Mouse (Mus musculus) intestine, embryonic 16.5 days (tissue): ENCODE data around the gene Rnaset2b. TPM values are rescaled to one million over a fixed set of nuclear protein-coding genes. Genes with fewer than 3 reads are reported as not detected.
"Not testable (repeated sequence)": the region's sequence is repeated elsewhere in the genome, so short reads cannot be mapped to it uniquely, and the experiment has no call there.

ENCODE experiments used
- ATAC-seq: fragments of 200-750 bp; cut with Nextera tagmentation; 2 replicates; pipeline ENCODE4 v1.8.0; 2017; ENCODE audit warnings: moderate TSS enrichment, moderate library complexity
- H3K27ac ChIP-seq: fragments of 300-500 bp; sonication (generic); 2 replicates; pipeline ENCODE4 v1.5.1; 2014; ENCODE audit warnings: mild to moderate bottlenecking, low read length
- H3K27me3 ChIP-seq: fragments of 300-500 bp; sonication (generic); replicated peaks from 2 replicates; pipeline ENCODE4 v1.6.1; 2014; ENCODE audit warnings: low read length, control low read depth, mixed read lengths; ENCODE audit not compliant: control insufficient read depth, insufficient read depth
- H3K36me3 ChIP-seq: fragments of 300-500 bp; sonication (generic); 2 replicates; pipeline ENCODE4 v1.6.1; 2014; ENCODE audit warnings: low read length, control low read depth; ENCODE audit not compliant: control insufficient read depth, insufficient read depth
- H3K4me1 ChIP-seq: fragments of 300-500 bp; sonication (generic); 2 replicates; pipeline ENCODE4 v1.6.1; 2014; ENCODE audit warnings: low read length, control low read depth, mixed read lengths; ENCODE audit not compliant: control insufficient read depth, insufficient read depth
- H3K4me2 ChIP-seq: fragments of 300-500 bp; sonication (generic); 2 replicates; pipeline ENCODE4 v1.6.1; 2014; ENCODE audit warnings: low read depth, low read length, control low read depth
- H3K4me3 ChIP-seq: fragments of 300-500 bp; sonication (generic); 2 replicates; pipeline ENCODE4 v1.5.1; 2014; ENCODE audit warnings: mild to moderate bottlenecking, low read length
- H3K9ac ChIP-seq: fragments of 300-500 bp; sonication (generic); 2 replicates; pipeline ENCODE4 v1.6.1; 2014; ENCODE audit warnings: low read depth, low read length
- H3K9me3 ChIP-seq: fragments of 300-500 bp; sonication (generic); 2 replicates; pipeline ENCODE4 v1.6.1; 2016; ENCODE audit warnings: low read length, control low read depth; ENCODE audit not compliant: control insufficient read depth
- WGBS: fragments of 180-500 bp; shearing (Covaris S2); extraction: QIAGEN DNeasy Blood & Tissue Kit; methylation state at CpG from one replicate; pipeline ENCODE4 v1.1.7; 2014; 5-methylcytosine and 5-hydroxymethylcytosine counted together
- polyA plus RNA-seq: library from polyadenylated mRNA; unstranded; fragments of >200 nt; fragmentation: Nextera tagmentation; extraction: Ambion mirVana; gene quantifications from 2 replicates; pipeline ENCODE4 v1.2.1, GENCODE M21; 2015

Rnaset2b gene
- polyA plus RNA-seq, 1 experiment from 2014 or later, result 265 TPM

DNA sequence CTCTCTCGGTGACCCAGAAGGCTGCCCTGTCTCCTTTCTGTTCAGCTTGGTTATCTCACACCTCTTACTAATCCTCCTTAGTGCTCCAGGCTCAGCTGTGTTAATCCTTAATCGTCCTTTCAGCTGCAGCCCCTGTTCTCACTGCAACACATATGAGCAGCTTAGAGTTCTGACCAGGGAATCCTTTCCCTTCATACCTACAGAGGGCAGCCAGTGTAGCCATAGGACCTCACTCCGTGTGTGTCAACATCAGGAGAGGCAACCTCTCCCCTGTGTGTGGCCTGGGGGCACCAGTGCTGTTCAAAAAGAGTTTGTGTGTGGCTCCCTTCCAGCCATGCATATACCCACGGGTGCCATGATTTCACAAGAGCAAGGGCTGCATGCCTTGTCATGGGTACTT lies 35.2 kb downstream of the Rnaset2b start:
- H3K9me3 ChIP-seq, ATAC-seq, H3K27me3 ChIP-seq, H3K4me1 ChIP-seq, H3K4me3 ChIP-seq, H3K36me3 ChIP-seq, H3K4me2 ChIP-seq, H3K27ac ChIP-seq, H3K9ac ChIP-seq: not testable (repeated sequence)
- WGBS, result 57% methylated on average over 3 of the region's 4 CpGs

DNA sequence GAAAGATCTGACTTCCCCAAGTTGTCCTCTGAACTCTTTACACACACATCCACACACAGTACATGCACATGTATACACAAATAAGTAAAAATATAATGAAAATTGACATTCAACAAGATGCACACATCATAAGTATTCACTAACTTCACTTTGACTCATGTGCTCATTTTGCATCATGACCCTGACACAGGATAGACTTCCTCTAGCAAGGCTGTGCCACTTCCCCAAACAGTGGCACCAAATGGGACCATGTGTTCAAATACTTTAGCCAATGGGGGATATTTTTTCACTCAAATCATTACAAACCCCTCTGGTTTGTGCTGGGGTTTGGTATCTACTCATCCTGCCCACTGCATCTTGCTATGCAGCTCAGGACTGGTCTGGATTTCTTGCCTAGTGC lies 38.5 kb downstream of the Rnaset2b start:
- not testable (repeated sequence) for H3K4me3 ChIP-seq, H3K36me3 ChIP-seq, H3K4me1 ChIP-seq, ATAC-seq, H3K9me3 ChIP-seq, H3K27ac ChIP-seq, H3K9ac ChIP-seq, H3K4me2 ChIP-seq, H3K27me3 ChIP-seq

DNA sequence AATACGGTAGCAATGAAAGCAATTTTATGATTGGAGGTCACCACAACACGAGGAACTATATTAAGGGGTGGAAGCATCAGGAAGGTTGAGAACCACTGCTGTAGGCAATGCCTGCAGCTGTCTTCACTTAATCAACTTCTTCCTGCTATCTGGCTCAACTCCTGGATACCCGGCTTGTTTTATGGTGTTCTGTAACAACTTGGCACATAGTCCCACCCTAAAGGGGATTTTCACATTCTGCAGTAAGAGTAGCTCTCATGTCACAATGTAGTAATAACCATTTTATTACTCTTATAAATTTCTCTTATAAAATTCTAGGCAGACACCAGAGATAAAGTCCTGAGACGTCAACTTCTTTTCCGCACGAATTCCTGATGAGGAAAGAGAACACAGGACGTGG lies 39.0 kb downstream of the Rnaset2b start:
- WGBS, result no CpG with 5 or more reads among the region's 7 CpGs
- ATAC-seq, H3K9ac ChIP-seq, H3K9me3 ChIP-seq, H3K36me3 ChIP-seq, H3K4me2 ChIP-seq, H3K4me1 ChIP-seq, H3K27ac ChIP-seq, H3K4me3 ChIP-seq, H3K27me3 ChIP-seq: not testable (repeated sequence)

DNA sequence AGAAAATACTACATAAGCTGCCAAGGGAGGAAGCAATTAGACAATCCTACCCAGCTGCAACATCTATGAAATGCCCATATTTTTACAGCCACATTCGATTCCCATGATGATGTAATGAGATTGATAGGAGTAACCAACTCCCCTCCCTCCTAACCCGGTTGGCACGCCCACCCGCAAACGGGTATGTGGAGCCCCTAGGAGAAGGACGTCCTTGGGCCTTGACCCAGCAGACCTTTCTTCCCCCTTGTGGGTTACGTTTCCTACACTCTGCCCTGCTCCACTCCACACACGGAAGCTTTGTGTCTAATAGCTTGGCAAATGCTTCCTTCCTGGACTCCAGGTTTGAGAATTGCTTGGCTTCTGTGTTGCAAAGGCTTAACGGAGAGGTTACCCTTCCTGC lies 39.5 kb downstream of the Rnaset2b start:
- H3K4me3 ChIP-seq, H3K27me3 ChIP-seq, H3K9me3 ChIP-seq, H3K4me2 ChIP-seq, H3K36me3 ChIP-seq, H3K9ac ChIP-seq, H3K4me1 ChIP-seq, H3K27ac ChIP-seq, ATAC-seq: not testable (repeated sequence)
- WGBS, result 73% methylated on average over 4 of the region's 9 CpGs

DNA sequence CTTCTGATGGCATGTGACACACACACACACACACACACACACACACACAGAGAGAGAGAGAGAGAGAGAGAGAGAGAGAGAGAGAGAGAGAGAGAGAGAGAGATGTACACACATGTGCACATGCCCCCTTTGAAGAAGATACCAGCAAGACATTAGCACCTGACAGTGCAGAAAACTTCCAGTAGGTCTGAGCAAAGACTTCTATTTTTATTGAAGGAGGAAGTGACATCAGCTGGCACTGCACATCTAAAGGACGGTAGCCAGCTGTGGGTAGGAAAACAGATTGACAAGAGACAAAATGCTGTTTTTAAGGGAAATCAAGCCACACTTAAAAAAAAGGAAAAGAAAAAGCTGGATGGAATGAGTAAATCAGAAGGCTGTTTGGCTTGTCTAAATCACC lies 43.8 kb downstream of the Rnaset2b start:
- not testable (repeated sequence) for H3K9ac ChIP-seq, H3K27me3 ChIP-seq, H3K4me1 ChIP-seq, ATAC-seq, H3K4me2 ChIP-seq, H3K36me3 ChIP-seq, H3K9me3 ChIP-seq, H3K4me3 ChIP-seq, H3K27ac ChIP-seq
- WGBS, result no CpG with 5 or more reads among the region's 1 CpGs

DNA sequence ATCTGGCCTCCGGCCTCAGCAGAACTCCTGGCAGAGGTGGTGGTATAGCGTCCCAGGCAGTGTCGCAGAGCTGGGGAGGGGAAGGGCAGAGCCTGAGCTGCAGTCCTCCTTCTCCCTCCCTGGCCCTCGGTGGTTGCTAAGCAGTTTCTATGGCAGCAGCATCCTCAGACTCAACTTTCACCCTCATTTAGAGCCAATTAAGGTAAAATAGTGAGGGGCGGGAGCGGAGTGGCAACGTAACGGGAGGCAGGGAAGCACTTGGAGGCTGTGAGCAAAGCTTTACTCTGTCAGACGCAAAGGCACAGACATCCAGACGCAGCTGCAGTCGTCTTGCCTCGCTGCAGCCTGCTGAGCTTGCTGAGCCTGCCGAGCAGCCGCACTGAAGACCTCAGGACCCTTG lies 54.8 kb downstream of the Rnaset2b start, which contains the start of gene Gm1604a:
Gm1604a (plus strand) TSS at position 312 of the 400 bp plus-strand sequence.
- not testable (repeated sequence) for H3K9ac ChIP-seq, H3K27me3 ChIP-seq, H3K27ac ChIP-seq, H3K4me2 ChIP-seq, H3K36me3 ChIP-seq, H3K9me3 ChIP-seq, H3K4me1 ChIP-seq, ATAC-seq, H3K4me3 ChIP-seq
- 12% methylated on average over 3 of the region's 14 CpGs for WGBS

DNA sequence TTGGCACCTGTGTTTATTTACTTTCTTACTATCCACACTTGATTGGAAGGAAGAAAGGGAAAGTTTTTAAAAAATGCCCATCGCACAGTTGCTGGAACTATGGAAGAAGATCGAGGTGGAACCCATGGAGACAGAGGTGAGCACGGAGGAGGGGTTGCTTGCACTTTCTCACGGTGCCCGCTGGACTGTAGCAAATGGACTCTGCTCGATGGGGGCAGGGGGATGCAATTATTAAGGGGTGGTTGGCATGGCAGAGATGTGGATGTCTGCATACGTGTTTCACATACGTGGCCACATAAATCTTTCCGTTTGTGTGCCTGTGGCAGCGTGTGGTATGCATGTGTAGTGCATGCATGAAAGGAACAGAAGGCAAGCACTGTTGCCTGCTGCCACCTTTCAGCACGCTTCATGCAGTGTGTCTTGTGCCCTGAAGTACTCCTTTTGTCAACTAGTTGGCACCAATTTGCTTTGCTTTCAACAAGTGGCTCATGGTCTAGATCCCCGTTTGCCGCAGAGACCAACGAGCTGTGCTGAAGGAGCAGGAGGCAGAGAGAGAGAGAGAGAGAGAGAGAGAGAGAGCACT lies 55.4 kb downstream of the Rnaset2b start:
- not testable (repeated sequence) for H3K27me3 ChIP-seq, ATAC-seq, H3K27ac ChIP-seq, H3K4me2 ChIP-seq, H3K4me3 ChIP-seq, H3K36me3 ChIP-seq, H3K9me3 ChIP-seq, H3K9ac ChIP-seq, H3K4me1 ChIP-seq
- 86% methylated on average over 3 of the region's 14 CpGs for WGBS

DNA sequence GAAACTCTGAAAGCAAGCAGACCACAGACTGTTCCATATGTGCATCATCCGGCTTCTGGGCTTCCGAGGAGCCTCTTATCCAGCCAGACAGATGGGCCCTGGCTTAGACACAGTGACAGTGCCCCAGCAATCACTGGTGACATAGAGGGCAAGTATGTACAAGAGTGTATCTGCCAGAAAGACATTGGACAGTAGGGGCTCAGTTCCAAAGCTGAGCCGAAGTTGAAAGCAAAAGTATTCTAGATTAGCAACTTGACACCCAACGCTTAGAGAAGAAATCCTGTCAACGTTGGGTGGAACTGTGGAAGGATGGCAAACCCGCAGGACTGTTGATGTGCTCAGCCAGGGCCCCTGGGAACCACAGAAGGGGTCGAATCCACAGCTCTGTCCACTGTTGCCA lies 59.8 kb downstream of the Rnaset2b start:
- not testable (repeated sequence) for H3K27me3 ChIP-seq

DNA sequence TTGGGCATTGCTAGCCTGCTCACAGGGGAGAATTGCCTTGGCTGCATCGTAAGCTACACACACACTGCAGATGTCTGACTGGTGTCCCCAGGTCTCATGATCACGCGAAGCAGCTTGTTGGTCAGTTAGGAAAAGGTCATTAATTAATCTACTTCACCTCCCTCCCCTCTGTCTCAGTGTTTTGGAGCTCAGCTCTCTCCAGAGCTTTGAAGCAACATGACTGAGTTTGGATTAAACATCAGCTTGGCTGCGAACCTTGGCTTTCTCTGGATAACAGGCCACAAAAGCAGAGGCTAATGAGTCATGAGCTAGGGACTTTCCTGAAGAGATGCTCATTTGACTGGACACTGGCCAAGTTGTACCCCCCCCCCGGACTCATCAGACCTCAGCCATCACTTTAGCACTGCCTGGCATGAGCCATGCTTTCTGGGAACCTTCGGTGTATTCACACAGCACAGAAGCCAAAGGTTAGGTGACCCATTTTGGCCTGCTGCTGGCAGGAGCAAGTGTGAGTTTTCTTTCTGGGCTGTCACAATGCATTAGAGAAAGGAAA lies 60.3 kb downstream of the Rnaset2b start:
- ATAC-seq, H3K4me1 ChIP-seq, H3K9me3 ChIP-seq, H3K4me2 ChIP-seq, H3K27ac ChIP-seq, H3K27me3 ChIP-seq, H3K36me3 ChIP-seq, H3K4me3 ChIP-seq, H3K9ac ChIP-seq: not testable (repeated sequence)
- 78% methylated on average over 3 of the region's 6 CpGs for WGBS

More for the DNA sequence above, 59.8 kb downstream of the Rnaset2b start:
- not testable (repeated sequence) for H3K36me3 ChIP-seq, H3K9me3 ChIP-seq, H3K4me3 ChIP-seq, H3K4me1 ChIP-seq, H3K4me2 ChIP-seq, H3K27ac ChIP-seq, H3K9ac ChIP-seq, ATAC-seq
- WGBS, result 73% methylated on average over 5 of the region's 7 CpGs
